Mouse (Mus musculus) CH12F3 (cell line): ENCODE results near the gene Rab5b.
"Not testable (repeated sequence)": the region's sequence is repeated elsewhere in the genome, so short reads cannot be mapped to it uniquely, and the experiment has no call there.

Experiments used
- in situ Hi-C: fragments of 300-500 bp; cut with MboI; formaldehyde crosslinking; loops from 2 replicates; pipeline ENCODE4 v1.14.3; 2020; ENCODE audit warnings: low sequenced_read_pairs

The Rab5b gene

DNA sequence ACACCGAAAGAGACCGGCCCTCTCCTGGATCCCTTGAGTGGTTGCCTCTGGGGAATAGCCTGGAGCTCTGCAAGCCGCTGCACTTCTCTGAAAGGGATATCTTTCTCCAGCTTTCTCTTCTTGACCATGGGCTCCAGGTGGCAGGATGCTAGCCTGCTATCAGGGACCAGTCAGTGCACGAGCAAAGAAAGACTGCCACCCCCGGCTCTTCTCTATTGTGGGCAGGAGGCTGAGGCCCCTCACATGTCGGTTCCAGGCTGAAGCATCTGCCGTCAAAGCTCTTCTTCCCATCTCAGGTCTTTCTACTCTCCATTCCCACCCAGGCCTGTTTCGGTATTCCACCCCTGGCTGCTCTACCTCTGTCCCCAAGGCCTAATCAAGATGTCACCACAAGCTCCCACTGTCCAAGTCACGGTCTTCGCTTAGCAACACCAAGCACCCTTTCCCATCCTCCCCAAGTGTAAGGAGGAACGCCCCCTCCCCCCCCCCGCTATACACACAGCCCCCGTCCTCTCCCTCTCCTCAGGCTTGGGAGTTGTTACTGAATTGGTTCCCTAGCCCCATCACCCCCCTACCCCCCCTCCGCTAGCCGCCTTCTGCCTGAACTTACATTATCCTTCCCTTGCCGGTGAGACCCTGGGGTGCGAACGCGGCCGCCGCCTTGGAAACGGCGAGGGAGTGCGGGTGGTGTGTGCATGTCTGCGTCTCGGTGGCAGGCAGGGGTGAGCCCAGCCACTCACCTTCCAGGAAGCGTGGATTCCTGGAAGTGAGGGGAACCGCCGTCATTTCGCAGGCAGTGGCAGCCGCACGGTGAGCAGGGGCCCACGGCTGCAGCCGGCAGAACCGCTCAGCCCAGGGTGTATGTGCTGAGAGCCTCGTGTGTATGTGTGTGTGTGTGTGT, 50.7 kb downstream of the Rab5b start, which contains the start of gene Ikzf4:
Ikzf4 (minus strand) TSS at position 881 of the 901 bp plus-strand sequence.
- in situ Hi-C loops: no loop called here

DNA sequence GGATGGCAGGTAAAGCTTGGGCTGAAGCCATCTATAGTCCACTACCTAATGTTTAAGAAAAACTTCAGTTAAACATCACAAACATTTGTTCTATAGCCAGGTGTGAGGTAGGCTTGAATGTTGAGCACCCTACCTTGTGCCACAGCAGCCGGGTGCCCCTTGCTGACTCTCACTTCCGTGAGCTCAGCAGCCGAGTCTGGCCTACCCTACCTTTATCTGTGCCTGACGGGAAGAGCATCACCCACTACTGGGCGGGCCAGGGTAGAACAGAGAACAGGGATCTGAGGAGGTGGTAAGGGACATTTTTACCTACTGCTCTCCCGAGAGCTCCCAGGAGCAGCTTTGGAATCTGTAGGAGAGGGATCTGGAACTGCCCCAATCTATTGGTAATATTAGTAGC, 53.3 kb downstream of the Rab5b start:
- in situ Hi-C loops: no loop called here

DNA sequence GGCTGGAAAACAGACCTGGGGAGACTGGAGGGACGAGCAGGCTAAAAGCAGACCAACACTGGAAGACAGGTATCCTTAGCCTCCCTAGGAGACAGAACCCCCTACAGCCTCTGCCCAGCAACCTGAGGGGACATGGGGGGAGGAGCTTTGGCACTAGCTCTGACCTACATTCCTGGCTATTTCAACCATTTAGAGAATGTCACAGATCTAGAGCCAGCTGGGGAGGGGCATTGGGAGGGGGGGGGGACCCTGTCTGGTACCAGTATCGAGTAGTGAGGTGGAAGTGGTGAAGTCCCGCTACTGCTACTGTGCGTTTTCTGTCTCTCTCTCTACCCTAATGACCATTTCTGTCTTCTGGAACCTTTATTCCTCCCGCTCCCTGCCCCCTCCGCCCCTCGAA, 54.2 kb downstream of the Rab5b start:
- in situ Hi-C loops: no loop called here

DNA sequence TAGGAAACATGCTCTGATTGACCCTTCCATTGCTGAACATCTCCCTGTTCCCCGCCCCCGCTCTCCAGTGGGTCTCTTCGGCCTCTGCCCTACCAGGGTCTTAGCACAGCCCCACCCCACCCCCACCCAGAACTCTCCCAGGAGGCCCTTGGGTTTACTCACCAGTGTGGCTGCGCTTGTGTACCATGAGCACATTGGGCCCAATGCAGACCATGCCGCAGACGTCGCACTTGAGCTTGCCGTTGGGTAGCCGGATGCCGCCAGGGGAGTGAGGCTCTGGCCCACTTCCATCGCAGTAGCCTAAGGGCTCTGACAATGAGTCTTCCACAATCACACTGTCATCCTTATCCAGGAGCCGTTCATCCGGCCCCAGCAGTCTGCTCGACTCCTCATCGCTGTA, 55.2 kb downstream of the Rab5b start:
- in situ Hi-C loops: no loop called here

DNA sequence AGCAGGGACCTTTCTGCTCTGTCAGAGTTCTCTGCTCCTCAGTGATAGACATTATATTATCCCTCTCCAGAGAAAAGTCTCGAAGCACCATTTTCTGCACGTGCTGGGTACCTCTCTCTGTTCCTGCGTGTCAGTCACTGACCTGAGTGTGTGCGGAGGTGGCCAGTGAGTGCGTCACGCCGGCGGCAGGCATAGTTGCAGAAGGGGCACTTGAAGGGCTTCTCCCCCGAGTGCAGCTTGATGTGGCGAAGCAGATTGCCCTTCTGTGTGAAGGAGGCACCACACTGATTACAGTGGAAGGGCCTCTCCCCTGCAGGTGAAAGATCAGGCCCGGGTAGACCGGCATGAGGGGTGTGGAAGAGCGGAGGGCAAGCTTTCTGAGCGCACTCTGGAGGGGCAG, 56.1 kb downstream of the Rab5b start:
- in situ Hi-C loops: no loop called here

DNA sequence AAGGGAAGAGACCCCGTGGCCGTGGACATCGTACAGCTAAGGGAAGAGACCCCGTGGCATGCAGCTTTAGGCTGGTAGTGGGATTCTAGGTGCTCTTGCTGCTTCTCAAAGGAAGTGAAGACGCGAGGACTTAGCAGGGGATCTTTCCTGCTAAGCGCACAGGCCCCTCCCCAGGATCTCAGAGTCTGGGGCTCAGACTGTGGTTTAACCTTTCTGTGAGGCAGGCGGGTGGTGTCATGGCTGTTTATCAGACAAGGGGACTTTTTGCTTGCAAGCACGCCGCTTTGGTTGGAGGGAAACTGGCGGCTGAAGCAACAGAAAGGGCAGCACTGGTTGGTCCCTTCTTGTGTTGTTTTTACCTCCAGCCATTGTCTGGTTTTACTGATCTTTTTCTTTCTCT, 59.1 kb downstream of the Rab5b start:
- in situ Hi-C loops: no loop called here

DNA sequence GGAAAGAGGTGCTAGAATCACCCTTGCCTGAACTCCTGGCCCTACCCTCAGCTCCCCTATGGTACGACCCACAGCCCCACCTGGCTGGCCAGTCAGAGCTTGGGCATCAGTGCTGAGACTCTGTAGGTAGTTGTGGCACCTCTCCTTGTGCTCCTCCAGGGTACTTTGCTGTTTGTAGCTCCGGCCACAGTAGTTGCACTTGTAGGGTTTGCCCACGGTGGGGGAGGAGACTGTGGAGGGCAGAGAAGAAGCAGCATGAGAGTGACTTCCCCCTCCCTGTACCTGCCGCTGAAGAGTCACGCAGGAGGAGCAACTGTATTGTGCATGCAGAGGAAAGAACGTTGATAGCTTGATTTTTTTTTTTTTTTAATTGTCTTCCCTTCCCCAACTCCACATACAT, 59.5 kb downstream of the Rab5b start:
- in situ Hi-C loops: no loop called here

DNA sequence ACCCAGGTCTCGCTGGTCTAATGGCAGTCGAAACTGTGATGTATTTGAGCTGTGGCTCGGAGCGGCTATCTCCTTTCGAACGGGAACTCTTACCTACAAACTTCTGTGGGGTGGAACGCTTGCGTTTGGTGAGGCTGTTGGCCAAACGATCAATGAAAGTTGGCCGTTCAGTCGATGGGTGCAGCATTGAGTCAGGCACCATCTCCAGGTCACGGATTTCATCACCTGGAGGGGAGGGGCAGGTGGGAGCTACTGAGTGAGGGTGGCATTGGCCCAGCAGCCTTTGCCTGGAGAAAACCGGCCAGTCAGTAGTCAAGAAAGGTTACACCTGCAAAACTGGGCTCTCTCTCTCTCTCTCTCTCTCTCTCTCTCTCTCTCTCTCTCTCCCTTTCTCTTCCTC, 60.4 kb downstream of the Rab5b start:
- in situ Hi-C loops: no loop called here

DNA sequence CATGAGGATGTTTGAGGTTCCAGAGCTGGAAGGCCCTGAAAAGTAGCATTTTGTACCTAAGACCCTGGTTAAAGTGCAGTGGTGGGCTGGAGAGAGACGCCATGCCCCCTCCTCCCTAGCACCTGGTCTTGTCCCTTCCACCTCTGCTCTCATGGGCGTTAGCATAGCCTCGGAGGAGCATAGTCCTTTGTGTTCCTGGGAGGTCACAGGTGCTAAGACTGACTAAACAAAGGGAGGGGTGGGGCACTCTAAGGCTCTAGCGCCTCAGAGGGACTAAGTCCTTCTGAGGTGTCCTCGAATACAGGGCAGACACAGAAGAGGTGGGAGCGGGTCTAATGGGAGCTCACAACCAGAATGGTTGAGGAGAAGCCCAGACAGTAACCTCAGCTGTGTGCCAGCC, 64.5 kb downstream of the Rab5b start:
- in situ Hi-C loops: no loop called here

DNA sequence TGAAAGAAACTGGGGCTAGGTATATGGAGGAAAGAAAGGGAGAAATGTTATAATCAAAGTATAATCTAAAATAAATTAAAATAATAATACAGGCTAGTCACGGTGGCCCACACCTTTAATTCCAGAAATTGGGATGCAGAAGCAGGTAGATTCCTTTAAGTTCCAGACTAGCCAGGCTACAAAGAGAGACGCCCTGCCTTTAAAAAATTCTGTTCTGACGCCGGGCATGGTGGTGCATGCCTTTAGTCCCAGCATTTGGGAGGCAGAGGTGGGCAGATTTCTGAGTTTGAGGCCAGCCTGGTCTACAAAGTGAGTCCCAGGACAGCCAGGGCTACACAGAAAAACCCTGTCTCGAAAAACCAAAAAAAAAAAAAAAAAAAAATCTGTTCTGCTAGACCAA, 65.8 kb downstream of the Rab5b start:
- in situ Hi-C loops: not testable (repeated sequence)

DNA sequence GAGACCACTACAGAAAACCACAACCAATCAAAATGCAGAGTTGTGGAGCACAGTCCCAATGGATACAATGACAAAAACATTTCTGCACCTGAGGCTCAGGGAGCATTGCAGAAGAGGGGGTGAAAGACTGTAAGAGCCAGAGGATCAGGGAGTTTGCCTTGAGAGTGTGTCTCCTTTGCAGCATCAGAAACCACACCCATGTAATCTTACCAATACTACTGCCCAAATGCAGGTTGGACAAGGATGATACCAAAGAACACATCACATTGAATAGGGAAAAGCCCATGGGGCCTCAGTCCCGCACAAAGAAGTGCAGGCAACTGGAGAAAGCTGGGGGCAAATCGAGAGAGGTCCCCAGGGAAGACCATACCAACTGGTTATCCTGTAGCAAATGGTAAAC, 66.3 kb downstream of the Rab5b start:
- in situ Hi-C loops: no loop called here

DNA sequence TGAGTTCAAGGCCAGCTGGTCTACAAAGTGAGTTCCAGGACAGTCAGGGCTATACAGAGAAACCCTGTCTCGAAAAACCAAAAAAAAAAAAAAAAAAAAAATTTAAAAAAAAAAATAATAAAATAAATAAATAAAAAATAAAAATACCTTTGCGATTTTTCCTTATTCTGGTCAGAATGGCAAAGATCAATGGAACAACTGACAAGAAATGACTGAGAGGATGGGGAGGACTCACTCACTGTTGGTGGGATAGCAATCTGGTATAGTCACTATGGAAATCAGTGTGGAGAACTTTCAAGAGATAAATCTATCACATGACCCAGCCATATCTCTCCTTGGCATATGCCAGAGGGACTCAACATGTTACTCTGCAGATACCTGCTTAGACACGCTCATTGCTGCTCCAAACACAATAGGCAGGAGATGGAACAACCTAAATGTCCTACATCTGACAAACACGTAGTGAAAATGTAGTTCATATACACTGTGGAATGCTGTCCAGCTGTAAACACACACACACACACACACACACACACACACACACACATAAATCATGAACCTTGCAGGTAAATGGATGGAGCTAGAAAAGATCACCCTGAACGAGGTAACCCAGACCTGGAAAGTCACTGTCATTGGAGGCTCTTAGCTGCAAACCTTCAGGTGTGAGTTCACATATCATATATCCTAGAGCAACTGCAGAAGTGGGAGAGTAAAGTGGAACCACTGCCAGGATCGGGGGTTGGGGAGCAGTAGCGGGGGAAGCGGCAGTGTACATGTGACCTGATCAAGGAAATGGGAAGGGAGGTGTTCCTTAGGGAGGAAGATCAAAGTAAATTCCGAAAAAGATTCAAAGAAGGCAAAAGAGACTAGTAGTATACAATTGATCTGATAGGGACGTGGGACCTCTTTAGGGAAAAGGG, 68.4 kb downstream of the Rab5b start:
- in situ Hi-C loops: no loop called here
